Mouse (Mus musculus) left cerebral cortex, postnatal 36 days (tissue): ENCODE results near the gene Efhc1. TPM values are rescaled to one million over a fixed set of nuclear protein-coding genes. Genes with fewer than 3 reads are reported as not detected.

Experiments
- total RNA-seq, 2 experiments: library from RNA; stranded (reverse); gene quantifications; 2 replicates each; pipeline ENCODE4 v1.2.3; 2021

The Efhc1 gene
- total RNA-seq, 2 experiments from 2014 or later, result 1.6 TPM

Other genes with a start within 250 kb of the Efhc1 start
- not detected for gene Il17a, start 220.7 kb upstream of the Efhc1 start, total RNA-seq
- under 1 TPM in 1 of 2 experiments, not detected in 1; 0.43 TPM for gene Il17f, start 161.0 kb upstream of the Efhc1 start, total RNA-seq
- 1 to 10 TPM; 1.9 to 3.3 TPM for gene Mcm3, start 131.3 kb upstream of the Efhc1 start, total RNA-seq
- 100 to 1,000 TPM; 123 to 125 TPM for gene Paqr8, start 61.0 kb upstream of the Efhc1 start, total RNA-seq
- gene Tram2, start 127.6 kb downstream of the Efhc1 start, total RNA-seq, result 1 to 10 TPM in 1 of 2 experiments, under 1 TPM in 1; 0.81 to 1.3 TPM